Mouse (Mus musculus): ENCODE results near the gene Akap14. TPM values are rescaled to one million over a fixed set of nuclear protein-coding genes. Genes with fewer than 3 reads are reported as not detected.

Akap14 gene
- polyA plus RNA-seq, 1 experiment from 2014 or later, result not detected

DNA sequence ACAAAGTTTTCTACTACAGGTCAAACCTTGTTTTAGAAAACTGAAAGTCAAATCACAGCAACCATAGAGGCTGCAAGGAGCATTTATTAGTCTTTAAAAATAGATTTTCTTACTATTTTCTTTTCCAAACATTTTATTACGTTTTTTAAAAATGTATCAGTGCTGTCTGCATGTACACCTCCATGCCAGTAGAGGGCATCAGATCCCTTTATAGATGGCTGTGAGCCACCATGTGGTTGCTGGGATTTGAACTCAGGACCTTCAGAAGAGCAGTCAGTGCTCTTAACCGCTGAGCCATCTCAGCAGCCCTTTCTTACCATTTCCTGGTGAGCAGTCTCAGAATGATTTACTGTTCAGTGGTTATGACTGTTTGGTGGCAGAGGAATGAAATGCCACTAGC, 64.8 kb downstream of the Akap14 start:
- H3K4me3 ChIP-seq, result no peak overlapping the region
- WGBS, result 75% methylated on average over 2 of the region's 2 CpGs
- no peak overlapping the region for H3K9ac ChIP-seq
- H3K27me3 ChIP-seq (replicated peaks), result no peaks in the 10 kb centered on the region
- no peak for ATAC-seq (ENCODE audit: extremely low read depth, insufficient number of reproducible peaks, low FRiP score, low TSS enrichment)
- H3K4me1 ChIP-seq, result no peaks in the 10 kb centered on the region
- H3K4me2 ChIP-seq, result no peak overlapping the region
- H3K9me3 ChIP-seq, result no peaks in the 10 kb centered on the region
- no peak overlapping the region for H3K27ac ChIP-seq (replicated peaks)
- peaks cover 46% of the 10 kb centered on the region for H3K36me3 ChIP-seq

Other genes with a start within 250 kb of the Akap14 start
- 50.9 and 55.0 TPM in 2 replicates for gene Sept6, start 177.0 kb downstream of the Akap14 start, polyA plus RNA-seq (2015; fragmentation: Nextera tagmentation; extraction: Ambion mirVana)
- 0.33 and 0.41 TPM in 2 replicates for gene Sowahd, start 120.0 kb downstream of the Akap14 start, polyA plus RNA-seq (2015; fragmentation: Nextera tagmentation; extraction: Ambion mirVana)
- gene Rpl39, start 83.4 kb downstream of the Akap14 start, polyA plus RNA-seq (2015; fragmentation: Nextera tagmentation; extraction: Ambion mirVana), result 377 and 401 TPM in 2 replicates
- gene Upf3b, start 58.5 kb downstream of the Akap14 start, polyA plus RNA-seq (2015; fragmentation: Nextera tagmentation; extraction: Ambion mirVana), result 13.6 and 14.1 TPM in 2 replicates
- gene Nkap, start 42.0 kb downstream of the Akap14 start, polyA plus RNA-seq (2015; fragmentation: Nextera tagmentation; extraction: Ambion mirVana), result 10.1 and 11.2 TPM in 2 replicates
- 659 and 790 TPM in 2 replicates for gene Ndufa1, start 22.3 kb upstream of the Akap14 start, polyA plus RNA-seq (2015; fragmentation: Nextera tagmentation; extraction: Ambion mirVana)
- gene Rnf113a1, start 22.4 kb upstream of the Akap14 start, polyA plus RNA-seq (2015; fragmentation: Nextera tagmentation; extraction: Ambion mirVana), result 7.0 and 8.0 TPM in 2 replicates
- gene Gm9, start 42.2 kb upstream of the Akap14 start, polyA plus RNA-seq (2015; fragmentation: Nextera tagmentation; extraction: Ambion mirVana), result not detected in 2 replicates
- gene Rhox1, start 53.4 kb upstream of the Akap14 start, polyA plus RNA-seq (2015; fragmentation: Nextera tagmentation; extraction: Ambion mirVana), result not detected in 2 replicates
- gene Rhox2a, start 76.1 kb upstream of the Akap14 start, polyA plus RNA-seq (2015; fragmentation: Nextera tagmentation; extraction: Ambion mirVana), result not detected in 2 replicates
- gene Rhox3a, start 81.1 kb upstream of the Akap14 start, polyA plus RNA-seq (2015; fragmentation: Nextera tagmentation; extraction: Ambion mirVana), result not detected in 2 replicates
- gene Rhox4a, start 96.5 kb upstream of the Akap14 start, polyA plus RNA-seq (2015; fragmentation: Nextera tagmentation; extraction: Ambion mirVana), result not detected in 2 replicates
- gene Rhox3a2, start 211.2 kb upstream of the Akap14 start, polyA plus RNA-seq (2015; fragmentation: Nextera tagmentation; extraction: Ambion mirVana), result not detected in 2 replicates
- gene Rhox4a2, start 222.0 kb upstream of the Akap14 start, polyA plus RNA-seq (2015; fragmentation: Nextera tagmentation; extraction: Ambion mirVana), result 0.17 TPM in 1 of 2 replicates, not detected in the other
- not detected in 2 replicates for gene Rhox2b, start 243.2 kb upstream of the Akap14 start, polyA plus RNA-seq (2015; fragmentation: Nextera tagmentation; extraction: Ambion mirVana)

Measured in heart, embryonic 13.5 days (tissue).